Mouse (Mus musculus): ENCODE results near the gene Tipin. TPM values are rescaled to one million over a fixed set of nuclear protein-coding genes. Genes with fewer than 3 reads are reported as not detected.

Tipin gene
- polyA plus RNA-seq, 1 experiment from 2014 or later: 56.3 TPM

- no peaks in the 10 kb centered on the region for H3K27me3 ChIP-seq (ENCODE audit: control insufficient read depth, insufficient read depth, low read depth, low read length)
- no peak overlapping the region for H3K4me3 ChIP-seq (ENCODE audit: low read depth, low read length)
- H3K36me3 ChIP-seq (ENCODE audit: control insufficient read depth, insufficient read depth, low read length): no peaks in the 10 kb centered on the region
- H3K27ac ChIP-seq (ENCODE audit: low read length): no peak overlapping the region
- H3K4me2 ChIP-seq (ENCODE audit: low read length): no peak overlapping the region
- ATAC-seq: no peak
- H3K4me1 ChIP-seq (ENCODE audit: control insufficient read depth, insufficient read depth, low read length): peaks cover 3% of the 10 kb centered on the region; the same call in 1 of the 2 replicates
- 73% methylated on average over 6 of the region's 6 CpGs for WGBS
- no peak overlapping the region for H3K9ac ChIP-seq (ENCODE audit: low read depth, low read length)
- H3K9me3 ChIP-seq (replicated peaks; ENCODE audit: control insufficient read depth, low read length, poor library complexity, severe bottlenecking): no peaks in the 10 kb centered on the region
These were observed 39.0 kb upstream of the Tipin start for GRCm38 (mm10) chr9:64242381-64242831.

GRCm38 (mm10) chr9:64249371-64249770 lies 32.0 kb upstream of the Tipin start:
- no peak for ATAC-seq
- Histone ChIP-seq H3K4me2 (ENCODE audit: low read length) (no peak overlapping the region), H3K9ac (ENCODE audit: low read depth, low read length) (no peak overlapping the region), H3K27me3 (ENCODE audit: control insufficient read depth, insufficient read depth, low read depth, low read length) (no peaks in the 10 kb centered on the region), H3K27ac (ENCODE audit: low read length) (no peak overlapping the region), H3K4me3 (ENCODE audit: low read depth, low read length) (no peak overlapping the region), H3K4me1 (ENCODE audit: control insufficient read depth, insufficient read depth, low read length) (peaks cover 15% of the 10 kb centered on the region), H3K36me3 (ENCODE audit: control insufficient read depth, insufficient read depth, low read length) (no peaks in the 10 kb centered on the region), H3K9me3 (replicated peaks; ENCODE audit: control insufficient read depth, low read length, poor library complexity, severe bottlenecking) (no peaks in the 10 kb centered on the region)
- 78% methylated on average over 1 of the region's 1 CpGs for WGBS

GRCm38 (mm10) chr9:64250111-64250730 lies 31.2 kb upstream of the Tipin start:
- Histone ChIP-seq H3K4me2 (ENCODE audit: low read length) (no peak overlapping the region), H3K27ac (ENCODE audit: low read length) (no peak overlapping the region), H3K9ac (ENCODE audit: low read depth, low read length) (no peak overlapping the region), H3K36me3 (ENCODE audit: control insufficient read depth, insufficient read depth, low read length) (no peaks in the 10 kb centered on the region), H3K4me3 (ENCODE audit: low read depth, low read length) (no peak overlapping the region), H3K4me1 (ENCODE audit: control insufficient read depth, insufficient read depth, low read length) (peaks cover 15% of the 10 kb centered on the region), H3K27me3 (ENCODE audit: control insufficient read depth, insufficient read depth, low read depth, low read length) (no peaks in the 10 kb centered on the region), H3K9me3 (replicated peaks; ENCODE audit: control insufficient read depth, low read length, poor library complexity, severe bottlenecking) (no peaks in the 10 kb centered on the region)
- no peak for ATAC-seq

- no peaks in the 10 kb centered on the region for H3K9me3 ChIP-seq (replicated peaks; ENCODE audit: control insufficient read depth, low read length, poor library complexity, severe bottlenecking)
- peak overlapping the region; percentile 93 for H3K4me3 ChIP-seq (ENCODE audit: low read depth, low read length)
- H3K27ac ChIP-seq (ENCODE audit: low read length): peak overlapping the region; percentile 92
- H3K36me3 ChIP-seq (ENCODE audit: control insufficient read depth, insufficient read depth, low read length): no peaks in the 10 kb centered on the region
- peaks cover 15% of the 10 kb centered on the region for H3K4me1 ChIP-seq (ENCODE audit: control insufficient read depth, insufficient read depth, low read length)
- H3K27me3 ChIP-seq (ENCODE audit: control insufficient read depth, insufficient read depth, low read depth, low read length): no peaks in the 10 kb centered on the region
- WGBS: 0% methylated on average over 16 of the region's 16 CpGs
- H3K4me2 ChIP-seq (ENCODE audit: low read length): peak overlapping the region; percentile 60
- peak overlapping the region; percentile 88 for H3K9ac ChIP-seq (ENCODE audit: low read depth, low read length)
- ATAC-seq: no peak
These were observed 28.8 kb upstream of the Tipin start for GRCm38 (mm10) chr9:64252591-64253020.

GRCm38 (mm10) chr9:64253021-64253904 lies 28.1 kb upstream of the Tipin start, which contains the start of gene Map2k1:
Gene Map2k1, minus strand, starts transcription at chr9:64253631.
- Histone ChIP-seq H3K9ac (ENCODE audit: low read depth, low read length) (peak within 1 kb of the TSS; percentile 88), H3K4me2 (ENCODE audit: low read length) (peak within 1 kb of the TSS; percentile 60), H3K4me3 (ENCODE audit: low read depth, low read length) (peak within 1 kb of the TSS; percentile 93), H3K9me3 (replicated peaks; ENCODE audit: control insufficient read depth, low read length, poor library complexity, severe bottlenecking) (no peaks in the 10 kb centered on the region), H3K36me3 (ENCODE audit: control insufficient read depth, insufficient read depth, low read length) (no peaks in the 10 kb centered on the region), H3K4me1 (ENCODE audit: control insufficient read depth, insufficient read depth, low read length) (peaks cover 15% of the 10 kb centered on the region), H3K27me3 (ENCODE audit: control insufficient read depth, insufficient read depth, low read depth, low read length) (no peaks in the 10 kb centered on the region), H3K27ac (ENCODE audit: low read length) (peak within 1 kb of the TSS; percentile 92)
- WGBS: under 1% methylated on average over 89 of the region's 89 CpGs
- peak; percentile 98 for ATAC-seq

GRCm38 (mm10) chr9:64255422-64255821 lies 26.0 kb upstream of the Tipin start:
- Histone ChIP-seq H3K4me3 (ENCODE audit: low read depth, low read length) (no peak overlapping the region), H3K4me2 (ENCODE audit: low read length) (no peak overlapping the region), H3K27me3 (ENCODE audit: control insufficient read depth, insufficient read depth, low read depth, low read length) (no peaks in the 10 kb centered on the region), H3K36me3 (ENCODE audit: control insufficient read depth, insufficient read depth, low read length) (no peaks in the 10 kb centered on the region), H3K4me1 (ENCODE audit: control insufficient read depth, insufficient read depth, low read length) (peaks cover 15% of the 10 kb centered on the region), H3K9me3 (replicated peaks; ENCODE audit: control insufficient read depth, low read length, poor library complexity, severe bottlenecking) (no peaks in the 10 kb centered on the region), H3K9ac (ENCODE audit: low read depth, low read length) (no peak overlapping the region), H3K27ac (ENCODE audit: low read length) (no peak overlapping the region)
- ATAC-seq: no peak
- WGBS: 75% methylated on average over 3 of the region's 3 CpGs

- WGBS: 88% methylated on average over 3 of the region's 3 CpGs
These were observed 25.2 kb upstream of the Tipin start for GRCm38 (mm10) chr9:64256204-64256603.

GRCm38 (mm10) chr9:64259906-64260305 lies 21.5 kb upstream of the Tipin start:
- Histone ChIP-seq H3K4me1 (ENCODE audit: control insufficient read depth, insufficient read depth, low read length) (no peaks in the 10 kb centered on the region), H3K27ac (ENCODE audit: low read length) (no peak overlapping the region), H3K27me3 (ENCODE audit: control insufficient read depth, insufficient read depth, low read depth, low read length) (no peaks in the 10 kb centered on the region), H3K4me3 (ENCODE audit: low read depth, low read length) (no peak overlapping the region), H3K4me2 (ENCODE audit: low read length) (no peak overlapping the region), H3K9me3 (replicated peaks; ENCODE audit: control insufficient read depth, low read length, poor library complexity, severe bottlenecking) (no peaks in the 10 kb centered on the region), H3K9ac (ENCODE audit: low read depth, low read length) (no peak overlapping the region), H3K36me3 (ENCODE audit: control insufficient read depth, insufficient read depth, low read length) (no peaks in the 10 kb centered on the region)
- 93% methylated on average over 5 of the region's 5 CpGs for WGBS
- no peak for ATAC-seq

More at GRCm38 (mm10) chr9:64256204-64256603, 25.2 kb upstream of the Tipin start:
- peaks cover 12% of the 10 kb centered on the region for H3K4me1 ChIP-seq (ENCODE audit: control insufficient read depth, insufficient read depth, low read length)
- no peaks in the 10 kb centered on the region for H3K27me3 ChIP-seq (ENCODE audit: control insufficient read depth, insufficient read depth, low read depth, low read length)
- no peak overlapping the region for H3K9ac ChIP-seq (ENCODE audit: low read depth, low read length)
- H3K4me3 ChIP-seq (ENCODE audit: low read depth, low read length): no peak overlapping the region
- no peak overlapping the region for H3K27ac ChIP-seq (ENCODE audit: low read length)
- no peak for ATAC-seq
- H3K9me3 ChIP-seq (replicated peaks; ENCODE audit: control insufficient read depth, low read length, poor library complexity, severe bottlenecking): no peaks in the 10 kb centered on the region
- no peak overlapping the region for H3K4me2 ChIP-seq (ENCODE audit: low read length)
- no peaks in the 10 kb centered on the region for H3K36me3 ChIP-seq (ENCODE audit: control insufficient read depth, insufficient read depth, low read length)

GRCm38 (mm10) chr9:64261023-64261422 lies 20.4 kb upstream of the Tipin start:
- Histone ChIP-seq H3K4me1 (ENCODE audit: control insufficient read depth, insufficient read depth, low read length) (no peaks in the 10 kb centered on the region), H3K4me2 (ENCODE audit: low read length) (no peak overlapping the region), H3K4me3 (ENCODE audit: low read depth, low read length) (no peak overlapping the region), H3K27me3 (ENCODE audit: control insufficient read depth, insufficient read depth, low read depth, low read length) (no peaks in the 10 kb centered on the region), H3K36me3 (ENCODE audit: control insufficient read depth, insufficient read depth, low read length) (no peaks in the 10 kb centered on the region), H3K9ac (ENCODE audit: low read depth, low read length) (no peak overlapping the region), H3K27ac (ENCODE audit: low read length) (no peak overlapping the region), H3K9me3 (replicated peaks; ENCODE audit: control insufficient read depth, low read length, poor library complexity, severe bottlenecking) (no peaks in the 10 kb centered on the region)
- WGBS: 86% methylated on average over 4 of the region's 4 CpGs
- ATAC-seq: no peak
